Mouse (Mus musculus) CH12.LX (cell line): ENCODE measurements around the gene Psme2b. TPM values are rescaled to one million over a fixed set of nuclear protein-coding genes. Genes with fewer than 3 reads are reported as not detected.
"Not testable (repeated sequence)": the region's sequence is repeated elsewhere in the genome, so short reads cannot be mapped to it uniquely, and the experiment has no call there.

ENCODE experiments used
- DNase-seq: peaks from one replicate; pipeline ENCODE4 v3.0.0-alpha.2; 2013; ENCODE audit errors: extremely low read depth
- H3K27ac ChIP-seq: 2 replicates; pipeline ENCODE4 v1.5.1; 2012; ENCODE audit warnings: low read depth, mild to moderate bottlenecking, control low read depth, moderate library complexity; ENCODE audit not compliant: insufficient read depth
- H3K27me3 ChIP-seq: replicated peaks from 2 replicates; pipeline ENCODE3; 2012; ENCODE audit warnings: inconsistent platforms
- H3K36me3 ChIP-seq, 2 experiments: replicated peaks in 1 of 2; 2 replicates each; pipeline versions ENCODE3 to v1.6.1; 2012; ENCODE audit warnings: inconsistent platforms in 1 of 2, low read length in 1 of 2, mild to moderate bottlenecking in 1 of 2, mixed read lengths in 1 of 2, moderate library complexity in 1 of 2; ENCODE audit not compliant: control insufficient read depth in 1 of 2, insufficient read depth in 1 of 2
- H3K4me1 ChIP-seq, 2 experiments: 2 replicates each; pipeline ENCODE4 v1.6.1; 2012; ENCODE audit warnings: inconsistent platforms in 1 of 2, moderate library complexity in 1 of 2; ENCODE audit not compliant: insufficient read depth in 2 of 2, control insufficient read depth in 1 of 2
- H3K4me2 ChIP-seq: 2 replicates; pipeline ENCODE4 v1.6.1; 2012; ENCODE audit warnings: low read depth, mild to moderate bottlenecking, control low read depth; ENCODE audit not compliant: poor library complexity, insufficient read depth, severe bottlenecking
- H3K4me3 ChIP-seq, 3 experiments: fragments of 150-350 bp in 1 of 3; sonication (generic) in 1 of 3; replicated peaks in 1 of 3; 2 replicates each; pipeline versions ENCODE3 to v1.5.1; 2011 to 2012; ENCODE audit warnings: low read depth in 2 of 3, low read length in 2 of 3, mild to moderate bottlenecking in 2 of 3, moderate library complexity in 2 of 3, control low read depth in 1 of 3, improper control_type of control experiment in 1 of 3, inconsistent platforms in 1 of 3, mixed read lengths in 1 of 3; ENCODE audit not compliant: poor library complexity in 1 of 3
- H3K79me2 ChIP-seq: replicated peaks from 2 replicates; pipeline ENCODE4 v1.6.1; 2012; ENCODE audit warnings: mild to moderate bottlenecking, moderate library complexity; ENCODE audit not compliant: control insufficient read depth, poor library complexity, insufficient read depth, severe bottlenecking; ENCODE audit errors: extremely low read depth
- H3K9ac ChIP-seq: 2 replicates; pipeline ENCODE4 v1.6.1; 2012; ENCODE audit warnings: low read depth, mild to moderate bottlenecking, control low read depth, moderate library complexity; ENCODE audit not compliant: insufficient read depth
- H3K9me3 ChIP-seq: replicated peaks from 2 replicates; pipeline ENCODE3; 2012; ENCODE audit warnings: low read length, inconsistent platforms, mixed read lengths
- BHLHE40 ChIP-seq: IDR thresholded peaks from 2 replicates; pipeline ENCODE4 v1.6.1; 2011; ENCODE audit warnings: mild to moderate bottlenecking, low read depth, low read length, improper control_type of control experiment
- CHD1 ChIP-seq: IDR thresholded peaks from 2 replicates; pipeline ENCODE4 v1.6.1; 2012; ENCODE audit warnings: low read depth, low read length, improper control_type of control experiment, inconsistent platforms
- CHD2 ChIP-seq: IDR thresholded peaks from 2 replicates; pipeline ENCODE4 v1.6.1; 2011; ENCODE audit warnings: low read length, improper control_type of control experiment
- CTCF ChIP-seq, 2 experiments: IDR thresholded peaks in 1 of 2; conservative IDR thresholded peaks in 1 of 2; 2 replicates each; pipeline ENCODE4 v1.5.1; 2011 to 2012; ENCODE audit warnings: low read depth in 2 of 2, low read length in 2 of 2, improper control_type of control experiment in 1 of 2, inconsistent platforms in 1 of 2, mild to moderate bottlenecking in 1 of 2, moderate library complexity in 1 of 2
- E2F4 ChIP-seq: IDR thresholded peaks from 2 replicates; pipeline ENCODE4 v1.6.1; 2011; ENCODE audit warnings: low read depth, low read length, improper control_type of control experiment; ENCODE audit not compliant: insufficient replicate concordance
- ELF1 ChIP-seq: IDR thresholded peaks from 2 replicates; pipeline ENCODE4 v1.6.1; 2014; ENCODE audit warnings: low read depth, mild to moderate bottlenecking, inconsistent platforms, low read length, improper control_type of control experiment
- EP300 ChIP-seq: IDR thresholded peaks from 2 replicates; pipeline ENCODE4 v1.6.1; 2011; ENCODE audit warnings: low read length, improper control_type of control experiment
- ETS1 ChIP-seq: conservative IDR thresholded peaks from 2 replicates; pipeline ENCODE4 v1.6.1; 2012; ENCODE audit warnings: low read depth, mild to moderate bottlenecking, inconsistent platforms, low read length, improper control_type of control experiment, moderate library complexity
- GABPA ChIP-seq: IDR thresholded peaks from 2 replicates; pipeline ENCODE4 v1.6.1; 2012; ENCODE audit warnings: low read depth, low read length, improper control_type of control experiment, inconsistent platforms; ENCODE audit not compliant: insufficient replicate concordance
- HCFC1 ChIP-seq: IDR thresholded peaks from 2 replicates; pipeline ENCODE4 v1.6.1; 2012; ENCODE audit warnings: low read depth, mild to moderate bottlenecking, inconsistent platforms, low read length, improper control_type of control experiment
- IRF4 ChIP-seq: IDR thresholded peaks from 2 replicates; pipeline ENCODE4 v1.6.1; 2014; ENCODE audit warnings: low read depth, mild to moderate bottlenecking, inconsistent platforms, low read length, improper control_type of control experiment
- JUN ChIP-seq: IDR thresholded peaks from 2 replicates; pipeline ENCODE4 v1.6.1; 2011; ENCODE audit warnings: low read depth, mild to moderate bottlenecking, low read length, improper control_type of control experiment, moderate library complexity; ENCODE audit not compliant: insufficient read depth
- JUND ChIP-seq: conservative IDR thresholded peaks from 2 replicates; pipeline ENCODE4 v1.6.1; 2011; ENCODE audit warnings: low read depth, low read length, improper control_type of control experiment
- KAT2A ChIP-seq: IDR thresholded peaks from 2 replicates; pipeline ENCODE4 v1.6.1; 2012; ENCODE audit warnings: low read length, improper control_type of control experiment, inconsistent platforms; ENCODE audit not compliant: insufficient replicate concordance
- MAFK ChIP-seq: IDR thresholded peaks from 2 replicates; pipeline ENCODE4 v1.6.1; 2011; ENCODE audit warnings: low read length, improper control_type of control experiment; ENCODE audit not compliant: insufficient replicate concordance
- MAX ChIP-seq: IDR thresholded peaks from 2 replicates; pipeline ENCODE4 v1.6.1; 2011; ENCODE audit warnings: low read length, improper control_type of control experiment
- MAZ ChIP-seq: IDR thresholded peaks from 2 replicates; pipeline ENCODE4 v1.6.1; 2012; ENCODE audit warnings: low read depth, mild to moderate bottlenecking, inconsistent platforms, low read length, improper control_type of control experiment, moderate library complexity
- MEF2A ChIP-seq: IDR thresholded peaks from 2 replicates; pipeline ENCODE4 v1.6.1; 2014; ENCODE audit warnings: low read depth, mild to moderate bottlenecking, inconsistent platforms, low read length, improper control_type of control experiment, borderline replicate concordance
- MXI1 ChIP-seq: IDR thresholded peaks from 2 replicates; pipeline ENCODE4 v1.6.1; 2011; ENCODE audit warnings: mild to moderate bottlenecking, low read depth, low read length, improper control_type of control experiment
- MYC ChIP-seq: IDR thresholded peaks from 2 replicates; pipeline ENCODE4 v1.6.1; 2011; ENCODE audit warnings: low read depth, mild to moderate bottlenecking, improper control_type of control experiment, low read length
- NELFE ChIP-seq: IDR thresholded peaks from 2 replicates; pipeline ENCODE4 v1.6.1; 2011; ENCODE audit warnings: low read depth, low read length, improper control_type of control experiment
- NRF1 ChIP-seq: IDR thresholded peaks from 2 replicates; pipeline ENCODE4 v1.6.1; 2014; ENCODE audit warnings: low read depth, mild to moderate bottlenecking, inconsistent platforms, low read length, improper control_type of control experiment, moderate library complexity
- PAX5 ChIP-seq: IDR thresholded peaks from 2 replicates; pipeline ENCODE4 v1.6.1; 2012; ENCODE audit warnings: low read length, inconsistent platforms, mixed read lengths
- POLR2A ChIP-seq: IDR thresholded peaks from 2 replicates; pipeline ENCODE4 v1.6.1; 2011; ENCODE audit warnings: low read depth, mild to moderate bottlenecking, improper control_type of control experiment, low read length
- POLR2AphosphoS2 ChIP-seq: IDR thresholded peaks from 2 replicates; pipeline ENCODE4 v1.6.1; 2011; ENCODE audit warnings: low read depth, low read length, improper control_type of control experiment
- RAD21 ChIP-seq: IDR thresholded peaks from 2 replicates; pipeline ENCODE4 v1.6.1; 2011; ENCODE audit warnings: low read depth, mild to moderate bottlenecking, low read length, improper control_type of control experiment, moderate library complexity
- RCOR1 ChIP-seq: conservative IDR thresholded peaks from 2 replicates; pipeline ENCODE4 v1.6.1; 2012; ENCODE audit warnings: low read depth, mild to moderate bottlenecking, inconsistent platforms, low read length, improper control_type of control experiment
- SIN3A ChIP-seq: IDR thresholded peaks from 2 replicates; pipeline ENCODE4 v1.6.1; 2012; ENCODE audit warnings: low read length, improper control_type of control experiment, inconsistent platforms
- SMC3 ChIP-seq: IDR thresholded peaks from 2 replicates; pipeline ENCODE4 v1.6.1; 2011; ENCODE audit warnings: low read depth, low read length, improper control_type of control experiment
- TBP ChIP-seq: conservative IDR thresholded peaks from 2 replicates; pipeline ENCODE4 v1.6.1; 2011; ENCODE audit warnings: low read depth, low read length, improper control_type of control experiment
- TCF12 ChIP-seq: IDR thresholded peaks from 2 replicates; pipeline ENCODE4 v1.6.1; 2014; ENCODE audit warnings: low read depth, mild to moderate bottlenecking, inconsistent platforms, low read length, improper control_type of control experiment
- UBTF ChIP-seq: IDR thresholded peaks from 2 replicates; pipeline ENCODE4 v1.6.1; 2012; ENCODE audit warnings: low read depth, mild to moderate bottlenecking, inconsistent platforms, low read length, improper control_type of control experiment, moderate library complexity
- USF1 ChIP-seq: IDR thresholded peaks from 2 replicates; pipeline ENCODE4 v1.6.1; 2014; ENCODE audit warnings: low read depth, mild to moderate bottlenecking, inconsistent platforms, low read length, improper control_type of control experiment
- USF2 ChIP-seq: conservative IDR thresholded peaks from 2 replicates; pipeline ENCODE4 v1.6.1; 2011; ENCODE audit warnings: low read depth, low read length, improper control_type of control experiment
- ZC3H11A ChIP-seq: IDR thresholded peaks from 2 replicates; pipeline ENCODE4 v1.6.1; 2012; ENCODE audit warnings: low read depth, mild to moderate bottlenecking, inconsistent platforms, low read length, improper control_type of control experiment
- ZKSCAN1 ChIP-seq: IDR thresholded peaks from 2 replicates; pipeline ENCODE4 v1.6.1; 2012; ENCODE audit warnings: low read depth, inconsistent platforms, low read length, improper control_type of control experiment, borderline replicate concordance
- ZMIZ1 ChIP-seq: IDR thresholded peaks from 2 replicates; pipeline ENCODE4 v1.6.1; 2012; ENCODE audit warnings: low read depth, mild to moderate bottlenecking, inconsistent platforms, low read length, improper control_type of control experiment
- ZNF384 ChIP-seq: IDR thresholded peaks from 2 replicates; pipeline ENCODE4 v1.6.1; 2012; ENCODE audit warnings: low read depth, low read length, improper control_type of control experiment, inconsistent platforms
- dilution Hi-C: fragments of 300-500 bp; cut with MboI; formaldehyde crosslinking; loops from 2 replicates; pipeline ENCODE4 v1.14.3; 2020; ENCODE audit warnings: low sequenced_read_pairs; ENCODE audit not compliant: extremely low pct_unique_long_range_greater_than_20kb, extremely low pct_ligation_motif_present
- in situ Hi-C: fragments of 300-500 bp; cut with MboI; formaldehyde crosslinking; loops from 3 replicates; pipeline ENCODE4 v1.14.3; 2019; ENCODE audit warnings: low sequenced_read_pairs, low pct_ligation_motif_present, low pct_unique_long_range_greater_than_20kb, mixed read lengths
- polyA plus RNA-seq: library from polyadenylated mRNA; unstranded; fragments of >175 nt; gene quantifications from 2 replicates; pipeline ENCODE4 v1.2.1, GENCODE M21; 2012; ENCODE audit warnings: low read depth; ENCODE audit not compliant: insufficient read length
- total RNA-seq, 2 experiments: library from RNA; depleted of rRNA; stranded (reverse); fragments of 300-350 nt in 1 of 2; fragments of >200 nt in 1 of 2; gene quantifications; 2 replicates each; pipeline ENCODE4 v1.2.3; 2012 to 2014

Psme2b gene
- total and polyA plus RNA-seq, 3 experiments = 33.5 to 78.3 (median 62.4) TPM

DNA sequence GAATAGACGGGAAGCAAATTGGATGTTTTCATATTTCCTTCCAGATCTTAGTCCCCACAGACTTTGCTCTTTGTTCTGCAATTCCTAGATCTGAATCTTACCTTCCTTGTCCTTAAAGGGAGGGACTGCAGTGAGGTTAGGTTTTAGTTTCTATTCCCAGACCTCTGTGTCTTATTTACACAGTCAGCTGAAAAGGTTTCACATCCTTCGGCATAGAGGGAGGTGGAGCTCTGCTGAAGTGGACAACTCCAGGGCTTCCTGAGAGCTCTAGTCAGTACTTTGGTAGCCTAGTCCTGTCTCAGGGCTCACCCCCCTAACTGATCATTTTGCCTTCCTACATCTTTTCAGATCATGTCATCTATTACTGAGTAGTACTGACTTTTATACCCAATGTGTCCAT lies 44.0 kb downstream of the Psme2b start, which contains the start of gene Gm5431:
Gm5431 (minus strand) TSS at position 194 of the 400 bp plus-strand sequence.
- H3K9ac ChIP-seq = peak within 1 kb of the TSS; percentile 62
- H3K36me3 ChIP-seq = no peaks in the 10 kb centered on the region
- H3K79me2 ChIP-seq = no peaks in the 10 kb centered on the region
- peak within 1 kb of the TSS; percentile 100 for H3K4me2 ChIP-seq
- H3K4me1 ChIP-seq = peaks cover 22 to 62% of the 10 kb centered on the region in 2 experiments
- H3K9me3 ChIP-seq = no peaks in the 10 kb centered on the region
- peak within 1 kb of the TSS; percentile 27 to 68 (median 38) for H3K4me3 ChIP-seq
- no peak for TF ChIP-seq SMC3
- TF ChIP-seq GABPA = no peak
- no peak for TF ChIP-seq MAZ
- TF ChIP-seq IRF4 = peak; percentile 84
- TF ChIP-seq E2F4 = no peak
- TF ChIP-seq NRF1 = no peak
- no peak for TF ChIP-seq KAT2A
- no peak for TF ChIP-seq MYC
- TF ChIP-seq ETS1 = peak; percentile 80
- no peak for TF ChIP-seq PAX5
- TF ChIP-seq ELF1 = no peak
- no peak for TF ChIP-seq JUN
- TF ChIP-seq POLR2A = no peak
- no peak for TF ChIP-seq ZKSCAN1
- no peak for TF ChIP-seq CTCF (conservative IDR thresholded peaks at IDR 0.05 in 1 of 2, IDR thresholded peaks at IDR 0.05 in 1 of 2; ENCODE audit: low read depth in 2 of 2, low read length in 2 of 2)
- TF ChIP-seq MEF2A = peak; percentile 70; the same call in 1 of the 2 replicates
- no peak for TF ChIP-seq HCFC1
- TF ChIP-seq CHD1 = no peak; the same call in 1 of the 2 replicates
- no peak for TF ChIP-seq MXI1
- no peak for TF ChIP-seq USF2
- peak; percentile 94 for TF ChIP-seq SIN3A
- no peak for TF ChIP-seq UBTF
- TF ChIP-seq NELFE = no peak
- TF ChIP-seq RAD21 = no peak; the same call in 1 of the 2 replicates
- TF ChIP-seq POLR2AphosphoS2 = no peak
- TF ChIP-seq USF1 = no peak
- TF ChIP-seq ZC3H11A = no peak
- TF ChIP-seq BHLHE40 = 0 out of 2 replicates have a peak, but pooled peaks have one; percentile 9
- TF ChIP-seq ZNF384 = no peak
- no peak; the same call in 1 of the 2 replicates for TF ChIP-seq ZMIZ1
- TF ChIP-seq TCF12 = no peak
- TF ChIP-seq RCOR1 = no peak
- TF ChIP-seq MAX = no peak
- TF ChIP-seq EP300 = peak; percentile 84
- no peak for TF ChIP-seq JUND
- TF ChIP-seq TBP = no peak
- TF ChIP-seq MAFK = peak; percentile 71; the same call in 1 of the 2 replicates
- 0 out of 2 replicates have a peak, but pooled peaks have one; percentile 52 for TF ChIP-seq CHD2
- H3K27ac ChIP-seq = peak within 1 kb of the TSS; percentile 94
- DNase-seq = peak; percentile 57
- dilution Hi-C loops (no loop called here), in situ Hi-C loops (no loop called here)
- H3K27me3 ChIP-seq = no peaks in the 10 kb centered on the region

- Histone ChIP-seq H3K4me1 (peaks cover 22 to 66% of the 10 kb centered on the region in 2 experiments), H3K4me2 (peak overlapping the region; percentile 84), H3K9ac (peak overlapping the region; percentile 62), H3K4me3 (peak overlapping the region; percentile 27 to 68 (median 38)), H3K27ac (peak overlapping the region; percentile 94)
- H3K79me2 ChIP-seq, H3K27me3 ChIP-seq, H3K36me3 ChIP-seq, H3K9me3 ChIP-seq, in situ Hi-C loops, dilution Hi-C loops: not testable (repeated sequence)
- DNase-seq = peak; percentile 43
Measured at GRCm38 (mm10) chr11:48901567-48901930, 44.4 kb downstream of the Psme2b start.
